ENCODE assay signal across 22 mouse cellular contexts in genomic region chr8:43922982-43923381, GRCm38 (mm10).
A peak's percentile ranks its signal among the peaks of the same experiment; 100 is the strongest.
DNase-seq lines count a peak whose midpoint lies in the region; ATAC-seq and TF ChIP-seq lines count a peak whose summit lies in the region.
"Had no signal": no experiment of that assay in that cellular context is flagged by ENCODE, and none has a peak within 500 bp of the region (broad histone marks: within the 10 kb centered on the region; RNA-seq: fewer than 3 reads in every experiment).

No protein-coding gene starts in this region.

- H3K9ac ChIP-seq in embryonic facial prominence, embryonic 14.5 days (ENCODE audit: low read depth, low read length): no peak overlapping the region
- no peak overlapping the region for H3K9ac ChIP-seq in forebrain, embryonic 16.5 days (replicated peaks; ENCODE audit: low read depth, low read length)
- no peak overlapping the region for H3K9ac ChIP-seq in forebrain, embryonic 14.5 days (ENCODE audit: low read length)
- H3K9ac ChIP-seq in forebrain, postnatal 0 days: no peak overlapping the region
- H3K9ac ChIP-seq in forebrain, embryonic 13.5 days: no peak overlapping the region
- no peak overlapping the region for H3K9ac ChIP-seq in hindbrain, postnatal 0 days (replicated peaks; ENCODE audit: low read length)
- H3K9ac ChIP-seq in hindbrain, embryonic 14.5 days: no peak overlapping the region

- H3K27me3 ChIP-seq in embryonic facial prominence, embryonic 14.5 days (replicated peaks; ENCODE audit: control insufficient read depth, insufficient read depth, low read length): no peaks in the 10 kb centered on the region
- H3K27me3 ChIP-seq in embryonic facial prominence, embryonic 10.5 days (replicated peaks; ENCODE audit: low read depth, poor library complexity, severe bottlenecking): no peaks in the 10 kb centered on the region
- no peaks in the 10 kb centered on the region for H3K27me3 ChIP-seq in forebrain, embryonic 16.5 days (replicated peaks; ENCODE audit: control insufficient read depth, insufficient read depth, low read length)
- no peaks in the 10 kb centered on the region for H3K27me3 ChIP-seq in forebrain, embryonic 14.5 days (replicated peaks; ENCODE audit: control insufficient read depth, insufficient read depth, low read length)
- H3K27me3 ChIP-seq in forebrain, postnatal 0 days (ENCODE audit: insufficient read depth, low read length): no peaks in the 10 kb centered on the region
- H3K27me3 ChIP-seq in forebrain, embryonic 13.5 days: no peaks in the 10 kb centered on the region
- H3K27me3 ChIP-seq in hindbrain, postnatal 0 days (ENCODE audit: insufficient read depth, low read length): no peaks in the 10 kb centered on the region
- no peaks in the 10 kb centered on the region for H3K27me3 ChIP-seq in hindbrain, embryonic 14.5 days (ENCODE audit: control insufficient read depth, insufficient read depth, low read length)
- H3K27me3 ChIP-seq: CH12.LX, Patski had no signal

- peak; percentile 8 for DNase-seq in embryonic facial prominence, embryonic 14.5 days (ENCODE audit: low spot score)
- DNase-seq in embryonic facial prominence, embryonic 10.5 days (ENCODE audit: low spot score): no peak
- DNase-seq in forebrain, embryonic 14.5 days (ENCODE audit: low spot score): no peak
- peak; percentile 17 for DNase-seq in forebrain, postnatal 0 days
- DNase-seq in hindbrain, postnatal 0 days (ENCODE audit: low spot score): peak; percentile 10
- DNase-seq in hindbrain, embryonic 14.5 days (ENCODE audit: low spot score): no peak
- DNase-seq: adrenal gland, adult 2 months; adrenal gland, adult 8-10 months; adrenal gland, postnatal 10 days; adrenal gland, postnatal 14 days; adrenal gland, postnatal 25 days; adrenal gland, postnatal 36 days; B cell, adult 2 months; cerebellum, adult 11 months; cerebellum, adult 11-12 months had no signal

- H3K27ac ChIP-seq in embryonic facial prominence, embryonic 14.5 days (replicated peaks; ENCODE audit: low read depth, low read length): no peak overlapping the region
- no peak overlapping the region for H3K27ac ChIP-seq in embryonic facial prominence, embryonic 10.5 days (replicated peaks)
- H3K27ac ChIP-seq in forebrain, embryonic 16.5 days (ENCODE audit: low read length): no peak overlapping the region
- H3K27ac ChIP-seq in forebrain, embryonic 14.5 days (ENCODE audit: low read depth, low read length): no peak overlapping the region
- H3K27ac ChIP-seq in forebrain, postnatal 0 days (ENCODE audit: low read depth, low read length): no peak overlapping the region
- no peak overlapping the region for H3K27ac ChIP-seq in forebrain, embryonic 13.5 days
- H3K27ac ChIP-seq in hindbrain, postnatal 0 days: no peak overlapping the region
- no peak overlapping the region for H3K27ac ChIP-seq in hindbrain, embryonic 14.5 days

- H3K4me3 ChIP-seq in embryonic facial prominence, embryonic 14.5 days (ENCODE audit: low read depth, low read length): no peak overlapping the region
- H3K4me3 ChIP-seq in embryonic facial prominence, embryonic 10.5 days: no peak overlapping the region
- no peak overlapping the region for H3K4me3 ChIP-seq in forebrain, embryonic 16.5 days (replicated peaks; ENCODE audit: low read length)
- H3K4me3 ChIP-seq in forebrain, embryonic 14.5 days (ENCODE audit: low read depth, low read length): no peak overlapping the region
- no peak overlapping the region for H3K4me3 ChIP-seq in forebrain, postnatal 0 days (ENCODE audit: low read depth, low read length)
- no peak overlapping the region for H3K4me3 ChIP-seq in forebrain, embryonic 13.5 days
- H3K4me3 ChIP-seq in hindbrain, postnatal 0 days (ENCODE audit: low read length): no peak overlapping the region
- H3K4me3 ChIP-seq in hindbrain, embryonic 14.5 days (replicated peaks; ENCODE audit: low read length): no peak overlapping the region

- no peaks in the 10 kb centered on the region for H3K4me1 ChIP-seq in embryonic facial prominence, embryonic 14.5 days (ENCODE audit: control insufficient read depth, insufficient read depth, low read length)
- no peaks in the 10 kb centered on the region for H3K4me1 ChIP-seq in embryonic facial prominence, embryonic 10.5 days
- H3K4me1 ChIP-seq in forebrain, embryonic 16.5 days (replicated peaks; ENCODE audit: control insufficient read depth, insufficient read depth, low read length): no peaks in the 10 kb centered on the region
- H3K4me1 ChIP-seq in forebrain, embryonic 14.5 days (ENCODE audit: control insufficient read depth, insufficient read depth, low read length): no peaks in the 10 kb centered on the region
- no peaks in the 10 kb centered on the region for H3K4me1 ChIP-seq in forebrain, postnatal 0 days (ENCODE audit: insufficient read depth)
- no peaks in the 10 kb centered on the region for H3K4me1 ChIP-seq in forebrain, embryonic 13.5 days
- H3K4me1 ChIP-seq in hindbrain, postnatal 0 days (ENCODE audit: insufficient read depth, low read length): no peaks in the 10 kb centered on the region
- H3K4me1 ChIP-seq in hindbrain, embryonic 14.5 days (replicated peaks; ENCODE audit: control insufficient read depth, insufficient read depth, low read length): no peaks in the 10 kb centered on the region

- WGBS in embryonic facial prominence, embryonic 14.5 days: 73% methylated on average over 3 of the region's 3 CpGs
- WGBS in embryonic facial prominence, embryonic 10.5 days: 88% methylated on average over 3 of the region's 3 CpGs
- WGBS in forebrain, embryonic 16.5 days: 67% methylated on average over 3 of the region's 3 CpGs
- WGBS in forebrain, embryonic 14.5 days: 62% methylated on average over 3 of the region's 3 CpGs
- WGBS in forebrain, postnatal 0 days: 60% methylated on average over 3 of the region's 3 CpGs
- 72% methylated on average over 3 of the region's 3 CpGs for WGBS in forebrain, embryonic 13.5 days
- WGBS in hindbrain, postnatal 0 days: 69% methylated on average over 3 of the region's 3 CpGs
- 73% methylated on average over 3 of the region's 3 CpGs for WGBS in hindbrain, embryonic 14.5 days

- H3K4me2 ChIP-seq in embryonic facial prominence, embryonic 14.5 days (ENCODE audit: low read depth, low read length): no peak overlapping the region
- no peak overlapping the region for H3K4me2 ChIP-seq in forebrain, embryonic 16.5 days (ENCODE audit: low read length)
- no peak overlapping the region for H3K4me2 ChIP-seq in forebrain, embryonic 14.5 days (ENCODE audit: low read length)
- H3K4me2 ChIP-seq in forebrain, postnatal 0 days (ENCODE audit: low read depth): no peak overlapping the region
- no peak overlapping the region for H3K4me2 ChIP-seq in forebrain, embryonic 13.5 days
- H3K4me2 ChIP-seq in hindbrain, postnatal 0 days (ENCODE audit: low read depth, low read length): no peak overlapping the region
- no peak overlapping the region for H3K4me2 ChIP-seq in hindbrain, embryonic 14.5 days (replicated peaks)

- H3K9me3 ChIP-seq in embryonic facial prominence, embryonic 14.5 days (ENCODE audit: control insufficient read depth, low read length): no peaks in the 10 kb centered on the region
- no peaks in the 10 kb centered on the region for H3K9me3 ChIP-seq in embryonic facial prominence, embryonic 10.5 days
- no peaks in the 10 kb centered on the region for H3K9me3 ChIP-seq in forebrain, embryonic 16.5 days (ENCODE audit: control insufficient read depth, low read length)
- H3K9me3 ChIP-seq in forebrain, embryonic 14.5 days (replicated peaks; ENCODE audit: control insufficient read depth, low read length): no peaks in the 10 kb centered on the region
- no peaks in the 10 kb centered on the region for H3K9me3 ChIP-seq in forebrain, postnatal 0 days (ENCODE audit: low read length)
- no peaks in the 10 kb centered on the region for H3K9me3 ChIP-seq in forebrain, embryonic 13.5 days (replicated peaks)
- no peaks in the 10 kb centered on the region for H3K9me3 ChIP-seq in hindbrain, postnatal 0 days (ENCODE audit: low read length)
- H3K9me3 ChIP-seq in hindbrain, embryonic 14.5 days (ENCODE audit: control insufficient read depth, low read length): no peaks in the 10 kb centered on the region

- no peak for TF ChIP-seq CTCF in forebrain, postnatal 0 days (IDR thresholded peaks at IDR 0.05; ENCODE audit: low read depth)
- TF ChIP-seq CTCF in hindbrain, postnatal 0 days (IDR thresholded peaks at IDR 0.05; ENCODE audit: low read depth): no peak

- ATAC-seq in embryonic facial prominence, embryonic 14.5 days (ENCODE audit: low read depth): no peak
- peak; percentile 55; the same call in 1 of the 2 replicates for ATAC-seq in forebrain, embryonic 16.5 days
- no peak for ATAC-seq in forebrain, embryonic 14.5 days
- ATAC-seq in forebrain, postnatal 0 days: peak; percentile 71; the same call in 1 of the 2 replicates
- no peak for ATAC-seq in forebrain, embryonic 13.5 days
- no peak for ATAC-seq in hindbrain, postnatal 0 days
- ATAC-seq in hindbrain, embryonic 14.5 days (ENCODE audit: low FRiP score): no peak
- ATAC-seq: activated CD4-positive, CD25-positive, alpha-beta regulatory T cell, adult 4 months; CD4-positive, CD25-positive, alpha-beta regulatory T cell, adult 4 months; Patski had no signal

- H3K36me3 ChIP-seq in embryonic facial prominence, embryonic 14.5 days (ENCODE audit: control insufficient read depth, insufficient read depth, low read length): no peaks in the 10 kb centered on the region
- no peaks in the 10 kb centered on the region for H3K36me3 ChIP-seq in embryonic facial prominence, embryonic 10.5 days (replicated peaks)
- H3K36me3 ChIP-seq in forebrain, embryonic 16.5 days (ENCODE audit: control insufficient read depth, insufficient read depth): no peaks in the 10 kb centered on the region
- H3K36me3 ChIP-seq in forebrain, embryonic 14.5 days (ENCODE audit: control insufficient read depth, insufficient read depth, low read length): no peaks in the 10 kb centered on the region
- H3K36me3 ChIP-seq in forebrain, postnatal 0 days (ENCODE audit: insufficient read depth): no peaks in the 10 kb centered on the region
- no peaks in the 10 kb centered on the region for H3K36me3 ChIP-seq in forebrain, embryonic 13.5 days (ENCODE audit: poor library complexity, severe bottlenecking)
- no peaks in the 10 kb centered on the region for H3K36me3 ChIP-seq in hindbrain, postnatal 0 days (ENCODE audit: insufficient read depth, low read length)
- H3K36me3 ChIP-seq in hindbrain, embryonic 14.5 days (replicated peaks; ENCODE audit: control insufficient read depth, insufficient read depth): no peaks in the 10 kb centered on the region
- H3K36me3 ChIP-seq: G1E had no signal

Comparison
In these comparisons a context has a peak if more than half of its experiments do, and no peak if none do; other contexts are left out.
1. ATAC-seq: peak in forebrain, embryonic 16.5 days (single experiment) and forebrain, postnatal 0 days (single experiment); none in embryonic facial prominence, embryonic 14.5 days (single experiment), forebrain, embryonic 14.5 days (single experiment), forebrain, embryonic 13.5 days (single experiment), hindbrain, postnatal 0 days (single experiment) and hindbrain, embryonic 14.5 days (single experiment).
2. DNase-seq: peak in embryonic facial prominence, embryonic 14.5 days (single experiment), forebrain, postnatal 0 days (single experiment) and hindbrain, postnatal 0 days (single experiment); none in embryonic facial prominence, embryonic 10.5 days (single experiment), forebrain, embryonic 14.5 days (single experiment) and hindbrain, embryonic 14.5 days (single experiment).